Mouse (Mus musculus) large intestine, adult 2 months (tissue): ENCODE results near the gene Nhlh1. TPM values are rescaled to one million over a fixed set of nuclear protein-coding genes. Genes with fewer than 3 reads are reported as not detected.

Source experiments
- DNase-seq: peaks from one replicate; pipeline ENCODE4 v3.0.0-alpha.2; 2012; ENCODE audit warnings: low read depth, low spot score
- WGBS: fragments of 180-500 bp; shearing (Covaris S2); methylation state at CpG from one replicate; pipeline ENCODE4 v1.1.7; 2018; 5-methylcytosine and 5-hydroxymethylcytosine counted together
- polyA plus RNA-seq: library from polyadenylated mRNA; depleted of rRNA; stranded (reverse); fragments of >200 nt; gene quantifications from 2 replicates; pipeline ENCODE4 v1.2.3, GENCODE M21; 2012

Nhlh1 gene
- polyA plus RNA-seq, 1 experiment = not detected

DNA sequence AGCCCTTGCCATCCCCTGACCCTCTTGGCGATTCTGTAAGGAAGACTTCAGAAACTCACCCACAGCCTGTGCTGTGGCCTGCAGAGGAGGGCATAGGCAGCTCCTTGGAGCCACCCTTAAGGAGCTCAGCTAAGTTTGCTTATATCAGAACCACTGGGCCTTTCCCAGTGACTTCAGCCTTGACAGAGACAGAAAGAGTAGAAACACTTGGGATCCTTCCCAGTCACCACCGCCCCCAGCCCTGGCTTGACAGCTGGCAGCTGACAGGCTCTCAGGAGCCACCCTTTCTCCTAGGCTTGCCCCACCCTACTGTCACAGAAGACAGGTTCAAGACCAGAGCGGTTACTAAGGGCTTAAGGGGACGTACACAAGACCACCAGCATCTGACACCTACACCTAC is 1.1 kb downstream of the Nhlh1 start:
- WGBS = 75% methylated on average over 4 of the region's 4 CpGs
- DNase-seq = no peak

DNA sequence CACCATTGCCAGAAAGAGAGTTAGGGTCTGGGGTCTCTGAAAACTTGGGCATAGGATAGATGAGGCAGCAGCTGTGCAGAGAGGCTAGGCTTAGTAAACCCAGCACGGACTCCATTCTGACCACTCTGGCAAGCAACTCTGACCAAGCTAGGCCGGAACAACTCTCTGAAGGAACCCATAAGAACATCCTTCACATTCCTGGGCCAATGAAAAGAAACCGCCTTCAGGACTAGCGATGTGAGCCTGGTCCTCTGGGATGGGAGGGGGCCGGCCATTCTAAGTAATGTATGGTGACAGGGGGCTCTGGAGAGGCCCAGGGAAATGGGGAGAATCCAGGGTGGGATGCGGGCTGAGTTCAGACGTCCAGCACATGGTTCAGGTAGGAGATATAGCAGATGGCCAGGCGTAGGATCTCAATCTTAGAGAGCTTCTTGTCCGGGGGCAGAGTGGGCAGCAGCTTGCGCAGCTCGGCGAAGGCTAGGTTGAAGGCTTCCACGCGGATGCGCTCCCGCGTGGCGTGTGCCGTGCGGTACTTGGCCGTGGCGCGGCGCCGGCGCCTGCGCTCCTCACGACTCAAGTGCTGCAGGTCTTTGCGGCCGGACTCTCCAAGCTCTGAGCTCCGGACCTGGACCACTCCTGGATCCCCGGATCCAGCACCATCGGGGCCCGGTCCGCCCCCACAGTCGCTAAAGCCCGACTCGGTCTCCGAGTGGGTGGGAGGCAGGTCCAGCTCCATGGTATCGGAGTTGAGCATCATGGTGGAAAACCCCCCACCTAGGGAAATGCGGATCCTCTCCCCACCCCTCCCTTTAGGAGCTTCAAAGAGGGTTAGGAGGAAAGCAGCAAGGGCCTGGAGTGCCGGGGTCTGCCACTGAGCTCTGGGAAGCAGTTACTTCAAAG is 3.6 kb downstream of the Nhlh1 start:
- DNase-seq = no peak
- 10% methylated on average over 42 of the region's 42 CpGs for WGBS

DNA sequence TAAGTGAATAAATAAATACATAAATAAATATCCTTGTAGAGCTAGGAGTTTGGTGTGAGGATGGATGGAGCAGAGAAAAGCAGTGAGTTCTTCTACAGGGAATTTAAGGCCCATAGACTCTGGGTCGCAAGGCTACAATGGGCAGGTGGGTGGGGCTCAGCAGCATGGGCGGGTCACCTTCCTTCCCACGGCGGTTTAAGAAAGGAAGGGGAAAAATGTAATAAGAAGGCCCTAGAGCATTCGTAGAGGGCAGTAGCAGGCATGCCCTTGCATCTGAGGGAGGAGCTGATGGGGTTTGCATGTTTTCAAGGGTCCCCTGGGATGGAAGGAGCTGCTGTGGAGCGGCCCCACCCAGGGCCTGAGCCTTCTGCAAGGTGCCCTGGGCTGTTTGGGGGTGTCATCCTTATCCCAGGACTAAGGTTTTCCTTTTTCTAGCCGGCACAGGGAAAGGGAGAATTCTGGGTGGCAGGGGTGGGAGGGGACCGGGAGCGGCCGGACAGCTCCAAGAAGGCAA is 4.5 kb downstream of the Nhlh1 start:
- 21% methylated on average over 10 of the region's 10 CpGs for WGBS
- DNase-seq = no peak

DNA sequence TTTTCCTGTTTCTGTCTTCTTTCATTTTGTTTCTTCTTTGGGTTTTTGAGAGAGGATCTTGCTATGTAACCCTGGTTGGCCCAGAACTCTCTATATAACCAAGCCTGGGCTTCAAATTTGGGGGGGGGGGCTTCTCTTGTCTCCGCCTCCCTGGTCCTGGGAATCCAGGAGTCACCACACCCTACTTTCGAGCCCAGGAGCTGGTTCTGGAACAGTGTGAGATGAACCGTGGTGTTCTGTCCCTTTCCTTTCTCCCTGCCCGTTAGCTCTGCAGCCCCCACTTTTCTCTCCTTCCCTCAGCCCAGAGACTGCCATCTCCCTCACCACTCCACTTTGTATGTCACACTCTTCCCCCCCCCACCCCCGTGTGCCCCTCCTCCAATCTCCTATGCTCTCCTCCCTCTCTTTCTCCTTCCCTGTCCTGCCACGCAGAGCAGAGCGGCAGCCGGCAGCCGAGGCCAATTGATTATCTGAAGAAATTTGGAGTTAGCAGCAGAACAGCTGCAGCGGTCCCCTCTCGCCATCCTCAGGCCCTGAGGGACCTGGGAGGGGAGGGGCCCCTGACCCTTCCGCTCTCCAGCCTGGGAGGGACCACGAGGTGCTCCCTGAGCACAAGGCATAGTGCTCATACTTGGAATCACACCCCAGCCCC is 8.1 kb downstream of the Nhlh1 start:
- WGBS = 47% methylated on average over 13 of the region's 13 CpGs
- no peak for DNase-seq

DNA sequence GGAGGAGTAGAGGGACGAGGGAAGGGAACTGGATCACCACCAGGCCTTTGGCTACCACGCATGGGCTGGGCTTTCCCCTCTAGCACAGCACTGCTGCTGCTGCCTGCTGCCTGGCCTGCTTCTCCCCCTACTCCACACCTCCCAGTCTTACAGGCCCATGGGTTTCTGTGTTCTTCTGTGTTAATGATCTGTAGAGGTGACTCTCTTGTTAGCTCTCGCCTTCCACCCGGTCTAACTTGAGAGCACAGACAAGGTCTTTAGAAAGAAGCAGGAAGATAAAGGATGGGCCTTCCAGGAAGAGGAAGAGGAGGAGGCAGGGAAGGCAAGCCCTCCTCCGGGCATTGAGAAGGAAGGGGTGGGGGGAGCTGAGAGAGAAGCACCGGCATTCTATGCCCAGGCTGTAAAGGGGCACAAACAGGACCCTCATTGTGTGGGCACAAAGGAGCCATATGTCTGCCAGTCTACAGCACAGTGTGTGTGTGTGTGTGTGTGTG is 9.1 kb downstream of the Nhlh1 start:
- 31% methylated on average over 6 of the region's 6 CpGs for WGBS
- no peak for DNase-seq

DNA sequence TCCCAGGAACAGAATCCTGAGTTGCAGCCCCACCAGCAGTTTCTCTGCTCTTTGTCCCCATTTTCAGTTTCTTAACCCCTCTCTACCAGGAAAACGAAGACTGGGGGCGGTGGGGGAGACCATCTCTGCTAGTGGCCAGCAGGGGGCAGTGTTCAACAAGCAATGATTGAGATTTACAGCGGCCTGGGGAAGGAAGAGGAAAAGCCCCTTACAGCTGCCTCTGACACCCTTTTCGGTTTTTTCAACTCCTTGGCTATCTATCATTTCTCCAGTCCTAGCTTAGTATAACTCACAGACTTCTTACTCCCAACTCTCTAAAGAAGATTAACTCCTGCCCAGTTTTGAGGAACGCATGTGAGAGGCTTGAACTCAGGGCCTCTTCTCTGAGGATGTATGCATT is 10.4 kb downstream of the Nhlh1 start:
- WGBS = 18% methylated on average over 5 of the region's 5 CpGs
- peak; percentile 28 for DNase-seq

DNA sequence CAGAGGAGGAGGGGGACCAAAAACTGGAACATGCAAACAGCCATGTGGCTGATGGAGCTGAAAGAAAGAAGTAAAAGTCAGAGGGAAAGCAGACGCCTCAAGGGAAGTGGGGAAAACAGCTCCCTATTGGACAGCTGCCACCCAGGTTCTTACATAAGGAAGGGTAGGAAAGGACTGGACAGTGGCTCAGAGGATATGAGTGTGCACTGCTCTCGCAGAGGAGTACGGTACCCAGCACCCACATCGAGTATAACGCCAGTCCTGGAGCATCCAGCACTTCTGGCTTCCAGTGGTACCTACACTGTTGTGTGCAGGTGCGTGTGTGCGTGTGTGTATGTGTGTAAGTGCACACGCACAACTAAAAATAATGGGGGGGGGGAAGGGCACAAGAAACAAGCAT is 11.0 kb downstream of the Nhlh1 start:
- no peak for DNase-seq
- 70% methylated on average over 8 of the region's 8 CpGs for WGBS

DNA sequence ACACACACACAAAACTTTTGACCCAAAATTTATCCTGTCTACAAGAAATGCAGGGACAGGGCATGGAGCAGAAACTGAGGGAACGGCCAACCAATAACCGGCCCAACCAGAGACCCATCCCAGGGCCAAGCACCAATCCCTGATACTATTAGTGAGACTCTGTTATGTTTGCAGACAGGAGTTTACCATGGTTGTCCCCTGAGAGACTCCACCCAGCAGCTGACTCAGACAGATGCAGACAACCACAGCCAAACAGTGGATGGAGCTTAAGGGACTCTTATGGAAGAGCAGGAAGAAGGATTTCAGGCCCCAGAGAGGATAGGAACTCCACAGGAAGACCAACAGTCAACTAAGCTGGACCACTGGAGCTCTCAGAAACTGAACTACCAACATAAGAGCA is 27.5 kb downstream of the Nhlh1 start:
- no peak for DNase-seq
- 69% methylated on average over 2 of the region's 2 CpGs for WGBS

DNA sequence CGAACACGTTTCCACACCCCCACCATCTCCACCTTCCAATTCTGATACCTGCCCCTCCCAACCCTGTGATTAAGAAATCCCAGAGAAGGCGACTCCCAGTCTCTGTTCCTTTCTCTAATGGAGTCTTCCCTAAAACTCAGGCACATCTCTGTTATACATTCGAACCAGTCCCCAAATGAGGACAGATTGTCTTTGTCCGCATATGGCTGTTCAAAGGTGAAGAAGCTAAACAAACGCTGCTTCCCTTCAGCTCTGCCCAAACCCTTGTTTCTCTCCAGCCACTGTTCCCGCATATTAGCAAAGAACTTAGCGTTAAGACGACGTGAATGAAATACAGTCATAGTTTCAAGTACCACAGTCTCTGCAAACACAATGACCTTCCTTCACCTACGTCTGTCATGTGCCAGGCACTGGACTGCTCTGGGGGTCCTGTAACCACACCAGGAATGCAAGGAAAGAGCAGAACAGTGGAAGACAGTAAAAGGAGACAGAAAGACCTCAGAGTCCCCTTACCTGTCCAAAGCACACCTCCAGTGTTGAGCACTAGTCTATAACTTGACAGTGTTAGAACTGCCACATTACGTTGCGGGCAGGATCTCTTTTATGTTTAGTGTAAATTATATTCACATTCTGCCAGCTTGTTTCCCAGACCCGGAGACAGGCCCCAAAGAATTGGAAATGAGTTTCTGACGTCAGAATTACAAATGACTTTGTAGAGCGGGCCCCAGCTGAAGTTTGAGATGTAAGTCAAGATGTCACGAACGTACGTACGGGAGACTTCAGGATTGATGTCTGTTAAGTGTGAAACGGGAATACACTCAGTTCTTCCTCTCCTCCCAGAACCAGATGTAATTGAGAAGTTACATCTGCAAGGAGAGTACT is 28.7 kb downstream of the Nhlh1 start, which contains the start of gene Vangl2:
Gene Vangl2 (minus strand): TSS at position 51 of the 882 bp plus-strand sequence.
- 85% methylated on average over 21 of the region's 21 CpGs for WGBS
- DNase-seq = no peak

DNA sequence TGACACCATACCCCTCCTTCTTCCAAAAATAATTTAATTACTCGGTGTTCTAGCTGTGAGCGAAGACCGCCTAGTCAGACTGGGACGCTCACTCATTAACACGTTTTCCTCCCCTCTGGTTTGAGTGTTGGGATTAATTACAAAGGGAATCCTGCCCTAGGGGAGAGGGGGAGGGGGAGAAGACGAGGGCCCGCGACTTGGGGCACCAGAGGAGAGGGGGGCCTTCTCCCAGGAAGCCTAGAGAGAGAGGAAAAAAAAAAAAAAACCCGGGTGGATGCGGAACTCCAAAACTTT is 29.6 kb downstream of the Nhlh1 start:
- no peak for DNase-seq
- WGBS = 67% methylated on average over 10 of the region's 10 CpGs

DNA sequence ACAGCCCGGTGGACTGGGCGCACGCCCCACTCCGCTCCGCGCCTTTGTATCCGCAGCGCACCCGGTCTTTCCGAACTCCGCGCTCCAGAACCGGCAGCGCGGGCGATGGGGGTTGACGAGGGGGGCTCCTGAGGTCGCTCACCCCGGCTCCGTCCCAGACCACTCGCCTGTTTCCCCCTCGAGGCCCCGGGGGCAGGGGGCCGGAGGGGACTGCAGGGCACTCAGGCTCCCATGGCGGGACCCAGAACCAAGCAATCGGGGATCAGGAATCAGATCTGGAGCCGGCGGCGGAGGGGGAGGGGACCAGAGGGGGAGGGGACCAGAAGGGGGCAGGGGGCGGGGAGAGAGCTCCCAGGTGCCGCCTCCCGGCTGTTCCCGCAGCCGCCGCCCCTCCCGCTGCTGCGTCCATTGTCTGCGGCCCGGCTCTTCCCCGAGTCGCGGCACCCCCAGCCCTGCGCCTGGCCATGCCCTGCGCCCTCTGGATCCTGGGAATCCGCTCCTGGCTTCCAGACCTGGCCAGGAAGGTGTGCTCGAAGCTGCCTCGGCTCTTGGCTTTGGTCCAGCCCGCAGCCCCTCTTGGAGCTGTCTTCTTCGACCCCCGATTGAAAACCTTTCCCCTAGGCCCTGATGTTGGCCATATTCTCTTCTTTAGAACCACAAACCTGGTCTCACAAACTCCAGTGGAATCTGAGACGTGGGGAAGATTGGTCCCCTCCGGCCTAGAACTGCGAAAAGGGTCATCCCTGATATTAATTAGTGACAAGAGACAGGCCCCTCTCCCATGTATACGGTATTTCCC is 30.2 kb downstream of the Nhlh1 start:
- WGBS = 3% methylated on average over 49 of the region's 54 CpGs
- peak; percentile 24 for DNase-seq

DNA sequence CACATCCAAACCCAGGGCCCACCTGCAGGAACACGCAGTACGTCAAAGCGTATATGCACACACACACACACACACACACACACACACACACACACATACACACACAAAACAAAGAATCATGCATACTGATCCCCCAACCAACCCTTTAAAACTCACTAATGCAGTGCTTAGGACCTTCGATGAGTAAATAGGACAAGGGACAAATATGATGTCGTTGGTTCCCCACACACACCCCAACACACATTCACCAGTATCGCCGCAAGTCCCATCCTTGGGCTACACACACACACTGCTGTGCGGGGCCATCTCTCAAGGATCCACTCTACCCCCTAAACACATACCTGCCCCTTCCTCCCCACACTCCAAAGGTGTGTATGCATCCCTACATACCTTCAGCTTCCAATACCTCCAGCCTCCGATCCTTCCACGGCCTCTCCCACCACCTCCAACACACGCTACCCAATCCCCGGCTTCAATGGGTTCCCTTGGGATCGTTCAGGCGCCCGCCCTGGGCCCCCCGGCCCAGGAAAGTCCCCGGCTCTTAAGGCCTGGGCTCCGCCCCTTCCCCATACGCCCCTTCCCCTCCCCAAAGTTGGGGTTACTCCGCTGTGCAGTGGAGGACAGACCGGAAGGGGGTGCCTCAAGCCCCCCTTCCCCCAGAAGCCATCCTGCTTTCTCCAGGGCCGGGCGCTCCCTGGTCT is 31.0 kb downstream of the Nhlh1 start:
- DNase-seq = no peak
- 8% methylated on average over 23 of the region's 23 CpGs for WGBS

DNA sequence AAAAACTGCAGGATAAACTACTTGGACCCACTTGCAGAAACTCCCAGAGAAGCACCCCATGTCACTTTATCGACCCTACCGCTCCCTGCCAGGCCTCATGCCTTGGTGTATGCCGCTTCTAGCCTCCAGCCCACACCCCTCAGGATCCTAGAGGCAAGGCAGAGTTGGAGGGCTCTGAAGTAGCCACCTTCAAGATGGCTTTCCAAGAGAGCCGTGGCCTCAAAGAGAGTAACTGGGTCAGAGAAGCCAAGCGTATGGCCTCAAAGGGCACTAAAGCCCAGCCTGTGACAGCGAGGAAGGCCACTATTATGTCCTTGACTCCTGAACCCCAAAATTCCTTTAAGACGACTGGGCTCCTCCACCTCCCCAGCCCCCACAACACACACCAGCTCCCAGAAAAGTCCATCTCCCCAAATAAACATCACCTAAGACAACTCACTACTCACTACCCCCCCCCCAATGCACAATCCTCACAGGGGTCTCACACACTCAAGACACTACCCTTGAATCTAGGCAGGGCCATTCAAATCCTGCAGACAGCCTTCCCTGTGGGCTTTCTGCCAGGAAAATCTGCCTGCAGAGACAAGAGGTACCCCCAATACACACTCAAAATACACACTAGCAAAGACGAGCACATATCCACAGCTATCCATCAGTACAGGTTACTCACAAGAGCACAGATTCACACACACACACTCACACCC is 32.0 kb downstream of the Nhlh1 start:
- DNase-seq = no peak
- WGBS = 75% methylated on average over 8 of the region's 8 CpGs

DNA sequence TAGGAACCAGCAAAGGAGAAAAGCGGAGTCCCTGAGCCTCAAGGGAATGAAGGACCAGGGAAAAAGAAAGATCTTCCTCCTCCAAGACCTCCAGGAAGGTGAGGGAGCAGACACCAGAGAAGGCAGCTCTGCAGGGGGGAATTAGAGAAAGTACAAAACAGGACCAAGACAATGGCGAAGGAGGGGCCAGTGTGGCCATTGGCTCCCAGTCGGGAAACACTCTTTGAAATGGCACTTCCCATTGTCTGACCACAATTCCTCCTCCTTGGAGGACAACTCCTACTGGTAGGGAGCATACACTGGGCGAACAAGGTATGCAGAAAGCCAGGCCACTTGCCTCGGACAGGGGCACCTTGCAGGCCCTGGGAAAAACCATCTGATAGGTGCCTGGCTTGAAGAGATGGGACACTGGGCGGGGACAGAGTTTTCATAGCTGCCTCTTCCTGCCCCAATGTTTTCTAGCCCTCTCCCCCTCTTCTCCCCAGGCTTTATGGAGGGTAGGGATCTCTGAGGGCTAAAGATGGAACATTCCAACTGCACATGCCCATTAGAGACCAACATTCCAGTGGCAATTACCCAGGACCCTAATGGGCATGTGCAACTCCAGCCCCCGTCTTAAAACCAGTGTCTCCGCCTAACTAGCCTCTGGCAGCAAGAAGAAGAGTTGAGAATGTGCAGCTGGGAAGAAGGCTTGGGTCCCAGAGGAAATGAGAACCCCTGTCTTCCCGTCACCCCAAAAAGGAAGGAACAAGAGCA is 33.1 kb downstream of the Nhlh1 start:
- 81% methylated on average over 9 of the region's 9 CpGs for WGBS
- DNase-seq = no peak

DNA sequence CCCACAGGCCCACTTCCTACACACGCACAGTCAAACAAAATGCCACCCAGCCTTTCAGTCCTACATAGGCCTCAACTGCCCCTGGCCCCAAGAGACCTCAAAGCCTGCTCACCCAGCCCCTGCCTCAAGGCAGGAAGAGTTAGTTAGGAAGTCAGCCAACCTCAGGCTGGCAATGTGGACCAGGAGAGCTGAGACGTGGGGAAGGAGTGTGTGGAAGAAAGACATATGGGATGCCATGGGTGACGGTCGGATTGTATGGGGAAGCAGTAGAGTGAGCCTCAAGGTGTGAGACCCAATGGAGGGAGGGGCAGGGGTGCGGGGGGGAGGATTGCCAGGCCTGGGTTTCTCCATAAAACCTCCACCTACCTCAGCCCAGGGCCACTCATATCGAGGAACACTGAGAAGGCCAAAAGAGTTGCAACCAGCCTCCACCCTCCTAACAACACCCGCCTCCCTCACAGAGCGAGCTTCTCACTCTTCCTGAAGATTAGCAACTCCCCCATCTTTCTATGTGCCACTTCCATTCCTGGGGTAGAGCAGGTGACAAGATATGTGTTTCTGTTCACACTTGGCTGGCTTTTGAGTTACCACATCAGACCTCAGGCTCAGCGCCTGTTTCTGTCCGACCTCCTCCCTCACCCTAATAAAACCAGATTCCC is 37.4 kb downstream of the Nhlh1 start:
- 83% methylated on average over 10 of the region's 10 CpGs for WGBS
- DNase-seq = no peak

DNA sequence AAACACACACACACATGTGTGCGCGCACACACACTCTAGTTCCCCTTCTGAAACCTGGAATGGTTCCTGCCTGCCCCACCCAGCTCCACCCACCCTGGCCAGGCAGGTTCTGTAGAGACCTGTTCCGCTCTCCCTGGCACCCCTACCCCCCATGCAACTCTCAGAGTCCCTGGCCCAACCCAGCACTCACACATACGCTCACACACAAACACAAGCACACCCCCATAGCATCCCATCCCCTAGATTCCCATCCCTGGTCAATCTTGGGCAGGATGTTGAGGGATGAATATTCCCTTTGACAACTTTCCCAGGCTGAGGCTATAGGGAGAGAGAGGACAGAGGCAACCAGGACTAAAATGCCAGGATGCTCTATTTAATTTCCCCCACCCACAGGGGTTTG is 38.0 kb downstream of the Nhlh1 start:
- WGBS = 48% methylated on average over 4 of the region's 4 CpGs
- DNase-seq = no peak
